Mouse (Mus musculus): ENCODE measurements around the gene Smim15. TPM values are rescaled to one million over a fixed set of nuclear protein-coding genes. Genes with fewer than 3 reads are reported as not detected.

Smim15 gene
- polyA plus RNA-seq, 1 experiment from 2014 or later: 51.2 TPM

DNA sequence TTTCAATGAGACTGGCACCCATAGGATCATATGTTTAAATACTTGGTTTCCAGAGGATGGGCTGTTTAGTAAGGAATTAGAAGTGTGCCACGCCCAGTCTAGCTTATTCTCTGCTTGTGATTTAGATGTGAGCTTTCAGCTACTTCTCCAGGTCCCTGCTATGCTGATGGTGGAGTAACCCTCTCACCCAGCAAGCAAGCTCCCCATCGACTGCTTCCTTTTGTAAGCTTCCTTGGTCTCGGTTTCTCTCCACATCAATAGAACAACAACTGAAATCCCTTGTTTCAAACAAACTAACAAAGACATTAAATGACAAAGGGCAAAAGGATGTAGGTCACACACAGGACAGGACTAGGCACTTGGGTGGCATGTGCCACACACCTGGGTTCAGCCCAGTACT is 3.8 kb upstream of the Smim15 start:
- 62% methylated on average over 3 of the region's 3 CpGs for WGBS
- no peaks in the 10 kb centered on the region for H3K9me3 ChIP-seq
- H3K36me3 ChIP-seq: no peaks in the 10 kb centered on the region
- ATAC-seq (ENCODE audit: insufficient number of reproducible peaks, insufficient read depth, low FRiP score, low TSS enrichment): no peak
- no peak overlapping the region for H3K4me2 ChIP-seq (replicated peaks)
- H3K9ac ChIP-seq: no peak overlapping the region
- no peak overlapping the region for H3K4me3 ChIP-seq
- H3K27ac ChIP-seq: no peak overlapping the region
- H3K27me3 ChIP-seq: no peaks in the 10 kb centered on the region
- peaks cover 19% of the 10 kb centered on the region for H3K4me1 ChIP-seq

DNA sequence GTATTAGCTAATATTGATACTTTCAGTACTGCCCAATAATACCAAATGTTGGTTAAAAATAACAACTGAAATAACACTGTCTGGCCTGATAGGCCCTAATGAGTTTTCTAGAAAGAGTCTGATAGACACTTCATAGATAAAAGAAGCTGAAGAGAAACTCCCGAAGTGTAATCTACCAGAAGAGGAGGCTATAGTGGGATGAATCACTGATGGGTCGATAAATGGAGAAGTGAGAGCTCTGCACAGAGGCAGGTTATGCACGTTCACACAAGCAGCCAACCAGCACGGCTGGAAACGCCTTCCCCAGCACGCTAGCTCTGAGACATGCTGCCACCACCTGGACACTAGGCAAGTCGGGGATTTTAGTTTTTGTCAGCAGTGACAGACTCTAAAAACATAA is 2.9 kb upstream of the Smim15 start:
- peaks cover 25% of the 10 kb centered on the region for H3K4me1 ChIP-seq
- 5% methylated on average over 7 of the region's 7 CpGs for WGBS

DNA sequence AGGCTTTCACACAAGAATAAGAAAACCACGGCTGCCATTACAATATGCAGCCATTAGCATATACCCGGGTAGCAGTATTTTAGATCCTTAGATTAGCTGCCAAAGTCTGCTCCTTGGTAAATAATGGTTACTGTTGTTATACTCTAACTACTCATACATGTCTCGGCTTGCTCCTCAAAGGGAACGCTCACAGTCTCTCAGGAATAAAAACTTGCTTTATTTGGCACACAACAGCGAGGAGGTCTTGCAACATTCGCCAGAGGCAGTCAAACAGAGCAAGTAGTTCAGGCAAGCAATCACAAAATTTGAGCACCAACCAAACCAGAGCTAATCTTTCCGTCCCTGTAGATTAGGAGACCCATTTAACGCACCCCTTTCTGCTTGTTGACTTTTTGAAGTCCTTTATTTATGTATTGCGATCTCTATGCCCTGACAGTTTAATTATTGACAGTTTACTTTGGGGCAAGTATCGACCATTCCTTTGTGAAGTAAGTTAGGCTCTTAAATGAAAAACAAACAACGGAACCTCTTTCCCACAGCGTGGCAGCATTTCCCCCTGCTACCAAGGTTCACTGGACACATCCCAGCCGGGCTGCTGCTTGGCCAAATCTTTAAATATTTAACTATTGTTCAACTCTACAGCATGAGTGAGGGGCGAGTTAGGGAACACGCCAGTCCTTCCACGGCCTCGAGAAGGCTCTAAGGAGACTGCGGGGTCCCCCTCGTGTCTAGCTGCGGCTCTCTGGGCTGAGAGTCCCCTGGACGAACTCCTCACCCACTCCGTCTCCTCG is 620 bp upstream of the Smim15 start:
- WGBS: 4% methylated on average over 23 of the region's 23 CpGs
- no peak for ATAC-seq (ENCODE audit: insufficient number of reproducible peaks, insufficient read depth, low FRiP score, low TSS enrichment)

More for the DNA sequence above, 2.9 kb upstream of the Smim15 start:
- H3K9ac ChIP-seq: no peak overlapping the region
- no peak overlapping the region for H3K4me2 ChIP-seq (replicated peaks)
- no peak for ATAC-seq (ENCODE audit: insufficient number of reproducible peaks, insufficient read depth, low FRiP score, low TSS enrichment)
- H3K27me3 ChIP-seq: no peaks in the 10 kb centered on the region
- no peaks in the 10 kb centered on the region for H3K9me3 ChIP-seq
- H3K36me3 ChIP-seq: no peaks in the 10 kb centered on the region
- no peak overlapping the region for H3K4me3 ChIP-seq
- no peak overlapping the region for H3K27ac ChIP-seq

DNA sequence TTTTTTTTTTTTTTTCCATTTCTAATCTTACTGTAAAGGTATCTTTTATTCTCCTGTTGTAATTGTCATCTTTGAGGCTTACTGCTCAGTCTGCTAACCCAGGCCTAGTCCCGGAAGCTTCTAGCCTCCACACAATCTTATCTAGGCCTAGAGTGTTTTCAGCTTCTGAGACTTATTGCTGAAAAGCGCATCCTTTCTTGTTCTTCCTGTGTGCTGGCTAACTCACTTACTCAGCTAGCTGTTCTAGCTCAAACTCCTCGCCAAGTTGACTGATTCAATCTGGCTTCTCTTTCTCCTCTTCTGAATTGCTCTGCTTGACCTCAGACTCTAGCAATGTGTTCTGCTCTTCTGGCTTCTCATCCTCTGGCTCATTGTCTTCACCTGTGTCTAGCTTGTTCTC is 1.4 kb downstream of the Smim15 start:
- Histone ChIP-seq H3K36me3 (peaks cover 7% of the 10 kb centered on the region), H3K27ac (no peak overlapping the region), H3K27me3 (no peaks in the 10 kb centered on the region), H3K4me1 (peaks cover 22% of the 10 kb centered on the region), H3K9ac (peak overlapping the region; percentile 24; the same call in 1 of the 2 replicates), H3K4me3 (no peak overlapping the region), H3K4me2 (replicated peaks) (peak overlapping the region; percentile 7; the same call in 1 of the 2 replicates), H3K9me3 (no peaks in the 10 kb centered on the region)
- no peak for ATAC-seq (ENCODE audit: insufficient number of reproducible peaks, insufficient read depth, low FRiP score, low TSS enrichment)
- WGBS: 77% methylated on average over 3 of the region's 3 CpGs

More for the DNA sequence above, 620 bp upstream of the Smim15 start:
- Histone ChIP-seq H3K4me3 (peak overlapping the region; percentile 90), H3K9ac (peak overlapping the region; percentile 87), H3K27me3 (no peaks in the 10 kb centered on the region), H3K27ac (peak overlapping the region; percentile 93), H3K9me3 (no peaks in the 10 kb centered on the region), H3K4me2 (replicated peaks) (peak overlapping the region; percentile 55), H3K4me1 (peaks cover 25% of the 10 kb centered on the region), H3K36me3 (peaks cover 7% of the 10 kb centered on the region)

DNA sequence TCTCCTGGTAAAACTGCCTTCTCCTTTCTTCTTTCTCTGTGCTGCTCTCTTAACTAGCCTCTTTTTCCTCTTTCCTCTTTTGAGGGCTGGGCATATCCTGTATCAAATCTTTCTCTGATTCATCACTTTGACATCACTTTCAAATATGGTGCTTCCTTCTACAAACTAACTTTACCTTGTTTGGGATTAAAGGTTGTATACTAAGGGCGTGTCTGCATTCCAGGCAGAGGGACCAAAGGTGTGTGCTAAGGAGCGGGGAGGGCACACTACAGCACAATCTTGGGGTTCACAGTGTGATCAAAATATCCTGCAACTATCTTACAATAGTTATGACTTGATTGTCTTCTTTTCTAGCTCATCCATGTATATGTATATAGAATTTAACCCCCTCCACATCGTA is 1.8 kb downstream of the Smim15 start:
- H3K4me2 ChIP-seq (replicated peaks): peak overlapping the region; percentile 7; the same call in 1 of the 2 replicates

DNA sequence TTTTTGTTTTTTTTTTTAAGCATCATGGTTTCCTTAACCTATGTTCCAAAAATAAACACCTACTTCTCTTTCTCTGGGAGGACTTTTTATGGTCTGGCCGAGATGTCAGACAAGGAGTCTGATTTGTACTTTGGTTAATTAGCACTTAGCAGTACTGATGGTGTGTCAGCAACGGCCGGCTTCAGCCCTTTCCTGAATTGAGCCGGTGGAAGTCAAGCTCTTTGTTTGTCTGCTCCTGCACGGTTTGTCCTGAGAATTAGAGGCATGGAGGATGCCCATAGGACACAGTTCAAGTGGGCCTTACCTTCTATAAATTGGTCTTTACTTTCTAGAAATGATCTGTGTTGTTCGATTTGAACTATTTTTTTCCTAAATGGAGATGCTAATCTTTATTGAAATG is 2.6 kb downstream of the Smim15 start:
- H3K27me3 ChIP-seq: no peaks in the 10 kb centered on the region
- peaks cover 7% of the 10 kb centered on the region for H3K36me3 ChIP-seq
- H3K4me2 ChIP-seq (replicated peaks): no peak overlapping the region
- WGBS: 79% methylated on average over 6 of the region's 6 CpGs
- no peak overlapping the region for H3K4me3 ChIP-seq
- no peak overlapping the region for H3K27ac ChIP-seq
- no peaks in the 10 kb centered on the region for H3K9me3 ChIP-seq
- peaks cover 18% of the 10 kb centered on the region for H3K4me1 ChIP-seq
- ATAC-seq (ENCODE audit: insufficient number of reproducible peaks, insufficient read depth, low FRiP score, low TSS enrichment): no peak
- no peak overlapping the region for H3K9ac ChIP-seq

More for the DNA sequence above, 1.8 kb downstream of the Smim15 start:
- H3K27me3 ChIP-seq: no peaks in the 10 kb centered on the region
- peaks cover 7% of the 10 kb centered on the region for H3K36me3 ChIP-seq
- H3K9ac ChIP-seq: peak overlapping the region; percentile 24; the same call in 1 of the 2 replicates
- peaks cover 18% of the 10 kb centered on the region for H3K4me1 ChIP-seq
- no peak overlapping the region for H3K4me3 ChIP-seq
- no peaks in the 10 kb centered on the region for H3K9me3 ChIP-seq
- H3K27ac ChIP-seq: no peak overlapping the region
- no peak for ATAC-seq (ENCODE audit: insufficient number of reproducible peaks, insufficient read depth, low FRiP score, low TSS enrichment)
- WGBS: 89% methylated on average over 3 of the region's 3 CpGs

DNA sequence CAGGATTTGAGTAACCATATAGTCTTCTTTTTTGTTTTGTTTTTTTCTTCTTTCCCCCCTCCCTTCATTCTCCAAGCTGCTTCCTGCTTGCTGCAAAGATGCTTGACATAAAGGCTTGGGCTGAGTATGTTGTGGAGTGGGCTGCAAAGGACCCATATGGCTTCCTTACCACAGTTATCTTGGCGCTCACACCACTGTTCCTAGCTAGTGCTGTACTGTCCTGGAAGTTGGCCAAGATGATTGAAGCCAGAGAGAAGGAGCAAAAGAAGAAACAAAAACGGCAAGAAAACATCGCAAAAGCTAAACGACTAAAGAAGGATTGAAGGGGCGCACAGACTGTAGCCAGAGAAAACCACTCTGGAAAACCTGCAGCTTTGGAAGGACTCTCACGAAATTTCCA is 3.1 kb downstream of the Smim15 start:
- Histone ChIP-seq H3K27ac (no peak overlapping the region), H3K9ac (no peak overlapping the region), H3K4me2 (replicated peaks) (no peak overlapping the region), H3K36me3 (peaks cover 7% of the 10 kb centered on the region), H3K9me3 (no peaks in the 10 kb centered on the region), H3K27me3 (no peaks in the 10 kb centered on the region), H3K4me1 (peaks cover 16% of the 10 kb centered on the region), H3K4me3 (no peak overlapping the region)
- 91% methylated on average over 6 of the region's 6 CpGs for WGBS
- no peak for ATAC-seq (ENCODE audit: insufficient number of reproducible peaks, insufficient read depth, low FRiP score, low TSS enrichment)

DNA sequence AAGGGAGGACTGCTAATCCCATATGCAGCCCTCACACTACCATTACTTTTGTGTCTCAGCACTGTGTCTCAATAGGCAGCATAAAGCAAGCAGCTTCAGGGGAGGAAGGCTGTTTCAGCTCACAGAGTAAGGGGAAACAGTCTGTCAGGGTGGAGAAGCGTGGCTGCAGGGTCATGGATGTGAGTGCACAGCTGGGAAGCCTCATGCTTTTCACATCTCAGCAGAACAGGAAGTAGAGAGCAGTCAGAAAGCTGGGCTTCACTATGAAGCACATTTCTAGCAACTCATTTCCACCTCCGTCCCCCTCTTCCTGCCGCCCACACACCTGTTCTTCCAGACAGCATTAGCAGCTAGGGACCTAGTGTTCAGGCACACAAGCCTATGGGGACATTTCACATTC is 12.7 kb downstream of the Smim15 start:
- H3K4me2 ChIP-seq (replicated peaks): no peak overlapping the region
- H3K9me3 ChIP-seq: no peaks in the 10 kb centered on the region
- H3K4me3 ChIP-seq: no peak overlapping the region
- no peak overlapping the region for H3K27ac ChIP-seq
- H3K4me1 ChIP-seq: peaks cover 6% of the 10 kb centered on the region
- H3K9ac ChIP-seq: no peak overlapping the region
- no peaks in the 10 kb centered on the region for H3K36me3 ChIP-seq
- ATAC-seq (ENCODE audit: insufficient number of reproducible peaks, insufficient read depth, low FRiP score, low TSS enrichment): no peak
- 75% methylated on average over 3 of the region's 3 CpGs for WGBS
- no peaks in the 10 kb centered on the region for H3K27me3 ChIP-seq

DNA sequence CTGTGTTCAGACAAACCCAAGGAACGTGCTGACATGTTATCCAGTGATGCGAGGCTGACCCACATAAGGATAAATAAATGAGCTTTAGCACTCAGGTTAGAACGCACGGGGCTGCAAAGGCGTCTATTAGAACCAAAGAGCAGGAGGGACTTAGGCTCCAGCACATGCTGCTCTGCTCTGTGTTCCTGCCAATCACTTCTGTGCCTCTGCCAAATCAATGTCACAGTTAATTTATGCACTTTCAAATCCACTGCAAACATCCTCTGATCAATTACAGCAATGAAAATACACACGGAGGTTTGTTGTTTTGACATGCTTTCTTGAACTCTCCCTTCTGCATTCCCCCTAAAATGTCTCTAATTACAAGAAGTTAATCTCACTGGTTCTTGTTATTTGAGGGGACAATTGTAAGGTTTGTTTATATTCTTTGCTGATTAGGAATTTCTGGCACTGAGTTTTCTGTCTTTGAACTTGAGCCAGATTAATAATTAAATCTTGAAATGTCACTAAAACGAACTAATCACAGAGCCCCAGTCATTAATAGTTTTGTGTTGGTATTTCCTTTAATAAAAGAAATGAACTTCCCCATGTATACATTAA is 16.1 kb downstream of the Smim15 start:
- 26% methylated on average over 7 of the region's 7 CpGs for WGBS
- Histone ChIP-seq H3K27ac (no peak overlapping the region), H3K4me1 (peaks cover 9% of the 10 kb centered on the region), H3K36me3 (no peaks in the 10 kb centered on the region), H3K4me2 (replicated peaks) (no peak overlapping the region), H3K4me3 (no peak overlapping the region), H3K9ac (no peak overlapping the region), H3K27me3 (no peaks in the 10 kb centered on the region), H3K9me3 (no peaks in the 10 kb centered on the region)
- no peak for ATAC-seq (ENCODE audit: insufficient number of reproducible peaks, insufficient read depth, low FRiP score, low TSS enrichment)

DNA sequence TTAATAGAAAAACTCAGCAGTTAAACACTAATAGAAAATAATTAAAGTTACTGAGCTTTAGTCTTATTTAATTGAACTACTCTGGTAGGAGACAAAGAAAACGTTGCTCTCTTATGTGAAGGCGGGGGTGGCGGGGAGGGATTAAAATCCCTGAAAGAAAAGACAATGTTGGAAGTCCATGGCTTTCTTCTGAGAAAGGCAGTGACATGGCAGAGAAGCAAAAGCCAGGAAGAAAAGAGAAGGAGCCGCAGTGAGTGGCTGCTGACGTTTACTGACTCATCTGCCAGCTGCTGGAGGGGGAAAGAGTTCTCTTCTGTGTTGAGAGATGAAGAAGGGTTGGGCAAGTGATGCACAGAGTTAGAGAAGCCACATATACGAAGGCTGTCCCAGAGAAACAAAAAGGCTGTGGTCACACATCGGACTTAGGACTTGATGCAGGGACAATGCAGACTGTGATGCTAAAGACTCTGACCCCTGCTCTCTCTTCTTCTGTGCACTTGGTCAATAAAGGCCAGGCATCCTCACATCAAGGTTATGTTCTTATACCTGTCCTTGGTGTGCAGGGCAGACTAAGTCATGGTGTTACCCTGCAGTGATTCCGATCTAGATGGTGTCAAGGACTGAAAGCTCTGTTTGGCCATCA is 16.8 kb downstream of the Smim15 start:
- H3K4me1 ChIP-seq: peaks cover 9% of the 10 kb centered on the region
- no peak for ATAC-seq (ENCODE audit: insufficient number of reproducible peaks, insufficient read depth, low FRiP score, low TSS enrichment)
- no peak overlapping the region for H3K4me2 ChIP-seq (replicated peaks)
- 53% methylated on average over 8 of the region's 8 CpGs for WGBS
- no peak overlapping the region for H3K27ac ChIP-seq
- H3K36me3 ChIP-seq: no peaks in the 10 kb centered on the region
- H3K9me3 ChIP-seq: no peaks in the 10 kb centered on the region
- H3K9ac ChIP-seq: no peak overlapping the region
- no peak overlapping the region for H3K4me3 ChIP-seq
- no peaks in the 10 kb centered on the region for H3K27me3 ChIP-seq

DNA sequence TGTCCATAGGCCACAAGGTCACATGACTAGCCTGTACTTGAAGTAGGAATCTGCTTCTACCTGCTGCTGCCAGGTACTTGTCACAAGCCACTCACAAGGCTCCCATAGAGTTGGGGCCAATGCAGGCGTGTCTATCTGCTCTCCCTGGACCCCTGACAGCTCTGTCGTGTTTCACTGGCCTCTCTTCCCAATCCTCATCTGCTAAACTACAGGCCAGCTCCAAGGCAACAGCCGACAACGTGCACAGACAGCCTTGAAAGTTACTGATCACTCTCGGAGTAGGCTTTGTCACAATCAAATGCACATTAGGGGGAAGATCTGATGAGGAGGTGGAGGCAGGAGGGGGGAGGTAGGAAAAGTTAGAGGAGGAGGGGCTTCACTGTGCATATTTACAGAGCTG is 18.7 kb downstream of the Smim15 start:
- no peak overlapping the region for H3K4me2 ChIP-seq (replicated peaks)
- no peak overlapping the region for H3K9ac ChIP-seq
- WGBS: 67% methylated on average over 5 of the region's 5 CpGs
- no peaks in the 10 kb centered on the region for H3K9me3 ChIP-seq
- no peaks in the 10 kb centered on the region for H3K27me3 ChIP-seq
- no peak overlapping the region for H3K27ac ChIP-seq
- H3K4me3 ChIP-seq: no peak overlapping the region
- H3K4me1 ChIP-seq: peaks cover 9% of the 10 kb centered on the region
- no peaks in the 10 kb centered on the region for H3K36me3 ChIP-seq
- ATAC-seq (ENCODE audit: insufficient number of reproducible peaks, insufficient read depth, low FRiP score, low TSS enrichment): no peak
